Mouse (Mus musculus) liver, embryonic 14.5 days (tissue): ENCODE measurements at regions not wholly inside any gene's neighbourhood (a gene's known extent, or its start where the extent isn't known, plus 50 kb on each side); places are given as distances from the start of the nearest gene placed in this dataset.
A peak's percentile ranks its signal among the peaks of the same experiment; 100 is the strongest.

Experiments used
- ATAC-seq: fragments of 200-750 bp; cut with Nextera tagmentation; 2 replicates; pipeline ENCODE4 v1.8.0; 2017; ENCODE audit warnings: moderate number of reproducible peaks, mild to moderate bottlenecking, moderate library complexity; ENCODE audit not compliant: insufficient read depth
- DNase-seq, 3 experiments: peaks; one replicate each; pipeline ENCODE4 v3.0.0-alpha.2; 2012 to 2013; ENCODE audit warnings: low read depth in 3 of 3, low spot score in 3 of 3
- H3K27ac ChIP-seq: fragments of 300-500 bp; sonication (generic); 2 replicates; pipeline ENCODE4 v1.5.1; 2014; ENCODE audit warnings: moderate library complexity, mild to moderate bottlenecking, control low read depth, inconsistent platforms
- H3K27me3 ChIP-seq: fragments of 300-500 bp; sonication (generic); 2 replicates; pipeline ENCODE4 v1.6.1; 2014; ENCODE audit warnings: mild to moderate bottlenecking, low read length, moderate library complexity; ENCODE audit not compliant: control insufficient read depth, insufficient read depth
- H3K36me3 ChIP-seq: fragments of 300-500 bp; sonication (generic); replicated peaks from 2 replicates; pipeline ENCODE4 v1.6.1; 2014; ENCODE audit warnings: low read depth; ENCODE audit not compliant: control insufficient read depth, insufficient read depth
- H3K4me1 ChIP-seq, 2 experiments: fragments of 200-500 bp in 1 of 2; fragments of 300-500 bp in 1 of 2; sonication (generic) in 1 of 2; replicated peaks; 2 replicates each; pipeline ENCODE4 v1.6.1; 2012 to 2014; ENCODE audit warnings: antibody characterized with exemption in 1 of 2, inconsistent platforms in 1 of 2, low read length in 1 of 2; ENCODE audit not compliant: control insufficient read depth in 2 of 2, insufficient read depth in 2 of 2
- H3K4me2 ChIP-seq: fragments of 300-500 bp; sonication (generic); 2 replicates; pipeline ENCODE4 v1.6.1; 2014; ENCODE audit warnings: low read depth, mild to moderate bottlenecking, control low read depth, moderate library complexity
- H3K4me3 ChIP-seq, 2 experiments: fragments of 200-500 bp in 1 of 2; fragments of 300-500 bp in 1 of 2; sonication (generic) in 1 of 2; 2 replicates each; pipeline ENCODE4 v1.5.1; 2012 to 2014; ENCODE audit warnings: low read depth in 2 of 2, low read length in 2 of 2, mild to moderate bottlenecking in 2 of 2, control low read depth in 1 of 2, inconsistent platforms in 1 of 2, moderate library complexity in 1 of 2; ENCODE audit not compliant: insufficient read depth in 1 of 2
- H3K9ac ChIP-seq: fragments of 300-500 bp; sonication (generic); replicated peaks from 2 replicates; pipeline ENCODE4 v1.6.1; 2014; ENCODE audit warnings: mild to moderate bottlenecking, control low read depth, moderate library complexity
- H3K9me3 ChIP-seq: fragments of 300-500 bp; sonication (generic); 2 replicates; pipeline ENCODE4 v1.6.1; 2016; ENCODE audit warnings: low read length, mixed read lengths; ENCODE audit not compliant: control insufficient read depth
- CTCF ChIP-seq: IDR thresholded peaks from 2 replicates; pipeline ENCODE4 v1.5.1; 2016; ENCODE audit warnings: antibody characterized with exemption, low read depth, control low read depth
- EP300 ChIP-seq: IDR thresholded peaks from 2 replicates; pipeline ENCODE4 v1.6.1; 2016; ENCODE audit warnings: antibody characterized with exemption, low read depth
- WGBS: fragments of 180-500 bp; shearing (Covaris S2); extraction: QIAGEN DNeasy Blood & Tissue Kit; methylation state at CpG from one replicate; pipeline ENCODE4 v1.1.7; 2014; ENCODE audit not compliant: insufficient replicate concordance; 5-methylcytosine and 5-hydroxymethylcytosine counted together

GRCm38 (mm10) chr1:120667776-120668175, 65.6 kb downstream of the En1 start:
- ATAC-seq (no peak), DNase-seq (no peak)
- no peak for TF ChIP-seq EP300
- 0 out of 2 replicates have a peak, but pooled peaks have one; percentile 18 for TF ChIP-seq CTCF
- Histone ChIP-seq H3K9ac (no peak overlapping the region), H3K9me3 (no peaks in the 10 kb centered on the region), H3K4me3 (no peak overlapping the region), H3K4me1 (no peaks in the 10 kb centered on the region), H3K36me3 (no peaks in the 10 kb centered on the region), H3K27ac (no peak overlapping the region), H3K27me3 (no peaks in the 10 kb centered on the region), H3K4me2 (no peak overlapping the region)
- 36% methylated on average over 1 of the region's 1 CpGs for WGBS

GRCm38 (mm10) chr1:120683532-120684245, 81.5 kb downstream of the En1 start:
- no peak for TF ChIP-seq CTCF
- no peak for TF ChIP-seq EP300
- 35% methylated on average over 11 of the region's 12 CpGs for WGBS

GRCm38 (mm10) chr1:120685650-120686244, 83.5 kb downstream of the En1 start:
- Histone ChIP-seq H3K36me3 (no peaks in the 10 kb centered on the region), H3K27me3 (no peaks in the 10 kb centered on the region), H3K27ac (no peak overlapping the region), H3K4me2 (no peak overlapping the region), H3K9ac (no peak overlapping the region), H3K9me3 (no peaks in the 10 kb centered on the region), H3K4me1 (no peaks in the 10 kb centered on the region), H3K4me3 (no peak overlapping the region)
- WGBS = 41% methylated on average over 6 of the region's 6 CpGs
- ATAC-seq (no peak), DNase-seq (no peak)
- TF ChIP-seq EP300 (no peak), CTCF (peak; percentile 19; the same call in 1 of the 2 replicates)

More at GRCm38 (mm10) chr1:120683532-120684245, 81.5 kb downstream of the En1 start:
- Histone ChIP-seq H3K27ac (no peak overlapping the region), H3K9me3 (no peaks in the 10 kb centered on the region), H3K27me3 (no peaks in the 10 kb centered on the region), H3K36me3 (no peaks in the 10 kb centered on the region), H3K4me2 (no peak overlapping the region), H3K4me3 (no peak overlapping the region), H3K9ac (no peak overlapping the region), H3K4me1 (no peaks in the 10 kb centered on the region)
- no peak for ATAC-seq
- no peak for DNase-seq

- TF ChIP-seq CTCF = no peak
- TF ChIP-seq EP300 = no peak
- Histone ChIP-seq H3K4me3 (no peak overlapping the region), H3K36me3 (no peaks in the 10 kb centered on the region), H3K9me3 (no peaks in the 10 kb centered on the region), H3K27me3 (no peaks in the 10 kb centered on the region), H3K4me2 (no peak overlapping the region), H3K27ac (no peak overlapping the region), H3K4me1 (no peaks in the 10 kb centered on the region), H3K9ac (no peak overlapping the region)
- ATAC-seq = no peak
- 62% methylated on average over 2 of the region's 2 CpGs for WGBS
- no peak for DNase-seq
Measured at GRCm38 (mm10) chr1:120691571-120691970, 89.4 kb downstream of the En1 start.

DNA sequence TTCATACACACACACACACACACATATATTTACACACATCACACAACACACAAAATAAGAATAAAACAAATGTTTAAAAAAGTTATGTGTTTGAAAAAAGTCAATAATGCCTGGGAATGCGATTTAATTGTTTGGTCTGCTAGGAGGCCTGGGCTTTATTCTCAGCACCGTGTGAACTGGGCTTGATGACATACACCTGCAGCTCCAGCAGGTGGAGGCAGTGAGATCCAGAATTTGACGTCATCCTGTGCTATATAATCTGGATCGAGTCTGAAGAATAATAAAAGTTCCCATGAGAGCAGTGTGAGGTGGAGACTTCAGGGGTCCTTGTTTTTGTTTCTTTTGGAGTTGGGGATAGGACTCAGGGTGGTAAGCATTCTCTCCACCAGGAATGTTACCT, 96.0 kb downstream of the En1 start:
- Histone ChIP-seq H3K9me3 (no peaks in the 10 kb centered on the region), H3K4me1 (no peaks in the 10 kb centered on the region), H3K27ac (no peak overlapping the region), H3K4me2 (no peak overlapping the region), H3K4me3 (no peak overlapping the region), H3K36me3 (no peaks in the 10 kb centered on the region), H3K27me3 (no peaks in the 10 kb centered on the region), H3K9ac (no peak overlapping the region)
- DNase-seq (no peak), ATAC-seq (no peak)
- WGBS = 51% methylated on average over 4 of the region's 4 CpGs
- TF ChIP-seq CTCF = no peak
- no peak for TF ChIP-seq EP300
